Mouse (Mus musculus) cerebellum, adult 9-11 months (tissue): ENCODE results near the gene Hdac11.

Source experiments
- DNase-seq: peaks from one replicate; pipeline ENCODE4 v3.0.0; 2022

The Hdac11 gene

GRCm38 (mm10) chr6:91139846-91140245 is 16.6 kb upstream of the Hdac11 start:
- peak; percentile 68 for DNase-seq

- no peak for DNase-seq
Observed at GRCm38 (mm10) chr6:91145056-91145455, 11.4 kb upstream of the Hdac11 start.

- peak; percentile 16 for DNase-seq
Observed at GRCm38 (mm10) chr6:91145572-91145971, 10.9 kb upstream of the Hdac11 start.

DNA sequence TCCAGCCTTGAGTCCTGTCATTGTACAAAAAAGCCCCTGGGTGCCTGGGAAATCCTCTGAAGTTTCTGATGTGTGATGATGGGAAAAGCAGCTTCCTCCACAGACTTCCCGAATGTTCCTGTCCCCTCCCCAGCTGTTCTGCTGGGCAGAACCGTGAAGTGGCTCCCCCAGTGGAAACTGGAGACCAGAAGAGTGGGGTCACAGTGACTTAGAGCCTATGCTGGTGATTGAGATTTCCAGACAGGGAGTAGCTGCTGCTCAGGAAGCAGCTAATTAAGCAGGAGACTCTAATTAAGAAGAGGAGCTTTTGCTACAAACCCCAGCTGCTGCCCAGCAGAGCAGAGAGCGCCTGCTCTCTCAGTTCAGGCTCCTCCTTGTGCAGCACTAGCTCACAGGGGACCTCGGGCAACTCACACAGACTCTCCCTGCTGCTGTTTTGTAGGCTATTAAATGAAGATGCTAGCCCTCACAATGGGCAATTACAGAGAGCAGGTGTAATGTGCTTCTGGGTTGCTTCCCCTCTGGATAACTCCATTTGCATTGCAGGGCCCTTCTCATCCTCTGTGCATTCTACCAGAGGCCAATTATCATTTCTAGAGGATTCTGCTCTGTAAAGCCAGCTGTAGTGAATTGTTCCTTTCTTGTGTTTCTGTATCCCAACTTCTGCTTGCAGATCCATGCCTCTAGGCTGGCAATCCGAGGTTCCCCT is 9.9 kb upstream of the Hdac11 start:
- peak; percentile 46 for DNase-seq

DNA sequence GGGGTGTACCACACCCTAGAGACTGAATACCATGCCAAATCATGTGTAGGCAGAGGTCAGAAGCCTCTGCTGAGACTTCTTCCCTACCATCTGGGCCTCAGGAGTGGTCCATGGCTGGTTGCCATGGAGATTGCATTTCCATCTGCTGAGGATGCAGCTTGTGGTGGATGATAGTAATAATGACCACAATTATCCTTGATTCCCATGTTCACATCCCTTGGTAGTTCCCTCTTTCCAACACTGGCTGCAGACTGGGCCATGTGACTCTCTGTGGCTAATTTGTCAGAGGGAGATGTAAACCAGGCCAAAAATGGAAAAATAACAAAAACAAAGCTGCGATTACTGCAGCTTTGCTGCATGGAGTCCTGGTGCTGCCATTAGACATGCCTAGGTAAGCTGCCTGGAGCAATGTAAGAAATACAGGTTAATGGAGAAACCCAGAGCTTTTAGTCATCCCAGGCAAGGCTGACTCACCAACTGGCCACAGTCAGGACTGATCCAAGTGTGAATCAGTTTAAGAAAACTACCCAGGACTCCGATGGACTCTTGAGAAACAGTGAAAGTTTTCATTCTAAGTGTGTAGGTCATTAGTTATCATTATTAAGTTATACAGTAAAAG is 9.2 kb upstream of the Hdac11 start:
- DNase-seq: peak; percentile 87

GRCm38 (mm10) chr6:91152892-91153548 is 3.4 kb upstream of the Hdac11 start:
- peak; percentile 25 for DNase-seq

GRCm38 (mm10) chr6:91153549-91154064 is 2.9 kb upstream of the Hdac11 start:
- DNase-seq: peak; percentile 76

DNA sequence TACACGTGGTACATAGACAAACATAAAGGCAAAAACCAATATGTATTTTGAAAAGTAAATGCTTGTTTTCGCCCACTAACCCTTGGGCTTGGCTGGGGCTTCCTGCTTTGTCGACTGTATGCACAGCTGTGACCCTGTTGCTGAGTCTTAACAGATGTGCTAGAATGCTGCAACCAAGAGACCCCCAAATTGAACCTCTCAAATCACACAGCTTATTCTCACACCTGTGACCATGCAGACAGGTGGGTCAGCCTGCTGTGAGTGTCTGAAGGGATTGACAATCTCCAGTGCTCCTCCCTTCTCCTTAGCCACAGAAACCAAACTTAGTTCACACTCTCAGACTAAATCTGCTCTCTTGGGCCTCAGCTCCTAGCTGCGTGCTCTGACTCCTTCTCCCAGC is 1.8 kb upstream of the Hdac11 start:
- no peak for DNase-seq

DNA sequence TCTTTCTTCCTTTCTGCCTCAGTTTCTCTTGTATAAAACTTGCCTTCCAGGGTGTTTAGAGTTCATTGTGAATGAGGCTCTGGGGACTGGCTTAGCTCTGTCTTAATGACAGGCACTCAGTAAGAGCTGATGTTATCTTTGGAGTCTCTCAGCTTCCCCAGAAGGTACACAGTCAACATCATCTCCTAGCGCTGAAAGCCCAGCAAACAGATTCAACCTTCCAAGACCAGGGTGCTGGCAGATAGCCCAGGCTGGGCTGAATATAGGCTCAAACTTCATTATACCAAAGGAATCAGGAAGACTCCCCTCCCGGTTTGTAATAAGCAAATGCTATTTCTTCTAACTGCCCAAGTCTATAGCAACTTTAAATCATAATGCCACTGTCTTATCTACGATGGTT is 1.2 kb upstream of the Hdac11 start:
- no peak for DNase-seq

DNA sequence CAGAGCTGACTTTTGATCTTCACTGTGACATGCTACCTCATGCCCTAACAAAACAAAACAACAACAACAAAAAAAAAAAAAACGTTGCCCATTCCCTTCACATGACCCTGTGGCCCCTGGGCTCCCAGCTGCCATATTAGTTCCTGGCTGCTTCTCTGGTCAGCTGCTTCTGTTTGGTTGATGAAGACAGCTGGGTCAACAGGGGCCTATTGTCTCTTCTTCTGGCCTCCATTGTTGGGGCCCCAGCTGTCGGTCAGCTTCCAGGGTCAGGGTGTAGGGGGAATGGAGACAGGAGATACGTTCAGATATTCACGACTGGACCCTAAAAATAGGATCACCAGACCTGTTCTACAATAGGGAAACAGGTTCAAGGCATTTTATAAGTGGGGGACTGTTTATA is 403 bp upstream of the Hdac11 start:
- DNase-seq: peak; percentile 70

DNA sequence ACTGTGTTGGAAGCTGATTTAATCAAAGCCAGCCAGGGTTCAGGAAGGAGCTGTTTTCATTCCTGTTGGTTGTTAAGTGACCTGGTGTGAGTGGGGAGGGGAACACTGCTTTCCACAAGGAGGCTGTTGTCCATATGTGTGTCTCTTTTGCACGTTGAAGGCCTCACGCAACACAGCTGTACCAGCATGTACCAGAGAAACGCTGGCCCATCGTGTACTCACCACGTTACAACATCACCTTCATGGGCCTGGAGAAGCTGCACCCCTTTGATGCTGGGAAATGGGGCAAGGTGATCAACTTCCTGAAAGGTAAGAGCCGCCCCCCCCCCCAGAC is 739 bp downstream of the Hdac11 start:
- no peak for DNase-seq

DNA sequence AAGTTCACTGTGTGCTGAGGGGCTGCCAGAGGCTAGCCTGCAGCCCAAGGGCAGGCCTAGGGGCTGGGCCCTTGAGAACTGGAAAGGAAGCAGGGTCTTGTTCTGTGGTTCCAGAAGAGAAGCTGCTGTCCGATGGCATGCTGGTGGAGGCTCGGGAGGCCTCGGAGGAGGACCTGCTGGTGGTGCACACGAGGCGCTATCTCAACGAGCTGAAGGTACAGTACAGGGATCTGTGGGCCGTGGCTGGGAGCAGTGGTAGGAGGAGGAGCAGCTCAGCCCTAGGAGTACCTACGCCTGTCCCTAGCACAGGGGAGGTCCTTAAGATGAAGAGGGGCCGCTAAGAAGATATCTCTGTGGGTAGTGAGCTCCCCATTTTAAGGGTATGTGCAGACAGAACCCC is 2.6 kb downstream of the Hdac11 start:
- DNase-seq: peak; percentile 53

- DNase-seq: peak; percentile 98
Observed at GRCm38 (mm10) chr6:91160399-91160798, 3.9 kb downstream of the Hdac11 start.

DNA sequence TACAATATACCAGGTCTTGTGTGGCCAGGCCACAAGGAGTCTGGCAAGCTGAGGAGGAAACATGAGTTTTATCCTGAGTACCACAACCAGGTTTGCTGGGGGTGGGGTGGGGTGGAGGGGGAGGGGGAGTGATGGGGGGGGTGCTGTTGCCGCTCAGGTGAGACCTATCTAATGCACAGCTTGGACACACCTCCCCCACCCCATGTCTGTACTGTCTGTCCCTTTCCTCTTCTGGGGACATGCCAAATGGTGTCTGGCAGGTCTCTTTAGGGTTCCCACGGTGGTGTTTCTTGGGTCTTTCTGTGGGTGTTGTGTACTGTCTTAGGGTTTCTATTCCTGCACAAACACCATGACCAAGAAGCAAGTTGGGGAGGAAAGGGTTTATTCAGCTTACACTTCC is 4.5 kb downstream of the Hdac11 start:
- DNase-seq: peak; percentile 75

- peak; percentile 71 for DNase-seq
Observed at GRCm38 (mm10) chr6:91161506-91162235, 5.2 kb downstream of the Hdac11 start.

GRCm38 (mm10) chr6:91162314-91162713 is 5.8 kb downstream of the Hdac11 start:
- DNase-seq: peak; percentile 54

DNA sequence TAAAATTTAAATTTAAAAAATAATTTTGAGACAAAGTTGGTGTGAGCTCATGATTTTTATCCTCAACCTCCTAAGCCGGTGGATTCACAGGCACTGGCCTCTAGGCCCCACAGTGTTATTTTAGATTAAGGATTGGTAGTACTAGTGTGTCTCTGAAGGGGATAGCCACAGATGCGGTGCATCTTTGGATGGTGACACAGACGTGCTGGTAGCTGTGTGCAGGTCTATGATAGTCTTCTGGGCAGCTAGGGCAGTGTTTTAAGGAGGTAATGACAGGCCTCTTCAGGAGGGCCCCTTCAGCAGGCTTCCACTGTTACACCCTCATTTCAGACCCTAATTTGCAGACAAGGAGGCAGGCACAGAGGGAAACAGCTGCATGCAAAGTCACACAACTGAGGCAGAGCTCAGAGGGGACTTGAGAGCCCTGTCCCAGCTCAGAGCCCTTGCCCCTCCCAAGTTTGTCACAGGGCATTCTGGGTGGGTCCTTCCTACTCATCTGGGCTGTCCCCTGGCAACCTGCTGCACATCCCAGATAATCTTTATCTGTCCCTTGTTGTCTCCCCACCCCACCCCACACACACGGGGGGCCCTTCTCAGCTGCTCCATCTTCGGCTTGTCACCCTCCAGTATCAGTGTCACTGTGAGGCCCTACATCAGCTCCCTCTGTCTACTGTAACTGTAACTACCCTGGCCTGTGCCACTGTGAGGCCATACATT is 6.9 kb downstream of the Hdac11 start:
- DNase-seq: no peak

DNA sequence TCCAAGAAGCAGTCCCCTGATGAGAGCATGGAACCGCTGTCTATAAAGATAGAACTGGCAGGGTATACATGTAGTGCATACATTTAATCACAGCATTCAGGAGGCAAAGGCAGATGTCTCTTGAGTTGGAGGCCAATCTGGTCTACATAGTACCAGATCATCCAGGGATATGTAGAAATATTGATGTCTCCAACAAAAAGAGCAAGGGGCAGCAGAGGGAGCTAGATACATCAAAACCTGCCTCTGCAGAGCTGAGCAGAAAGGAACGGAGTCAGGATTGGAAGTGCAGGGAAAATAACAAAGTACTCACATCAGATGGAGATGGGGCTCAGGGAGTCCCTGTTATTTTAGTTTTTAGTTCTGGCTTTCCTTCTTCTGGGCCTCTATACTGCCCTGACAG is 8.1 kb downstream of the Hdac11 start:
- no peak for DNase-seq

GRCm38 (mm10) chr6:91165210-91165609 is 8.7 kb downstream of the Hdac11 start:
- DNase-seq: peak; percentile 78

DNA sequence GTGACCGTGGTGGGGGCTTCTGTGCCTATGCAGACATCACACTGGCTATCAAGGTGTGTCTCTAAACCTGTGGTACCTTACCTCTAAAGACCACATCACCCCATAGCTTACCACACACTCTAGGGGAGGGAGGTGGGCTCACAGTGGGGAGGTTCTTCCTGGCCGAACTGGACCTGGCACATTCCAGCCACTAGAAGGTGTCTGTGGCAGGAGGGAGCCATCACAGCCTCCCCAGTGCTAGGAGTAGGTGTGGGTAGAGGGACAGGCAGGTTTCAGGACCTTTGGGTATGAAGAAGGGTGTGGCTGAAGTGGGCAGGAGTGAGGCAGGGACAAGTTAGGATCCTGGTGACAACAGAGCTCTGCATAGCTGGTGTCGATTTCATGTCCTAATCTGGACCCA is 11.4 kb downstream of the Hdac11 start:
- DNase-seq: no peak

GRCm38 (mm10) chr6:91169129-91169528 is 12.7 kb downstream of the Hdac11 start:
- DNase-seq: no peak

DNA sequence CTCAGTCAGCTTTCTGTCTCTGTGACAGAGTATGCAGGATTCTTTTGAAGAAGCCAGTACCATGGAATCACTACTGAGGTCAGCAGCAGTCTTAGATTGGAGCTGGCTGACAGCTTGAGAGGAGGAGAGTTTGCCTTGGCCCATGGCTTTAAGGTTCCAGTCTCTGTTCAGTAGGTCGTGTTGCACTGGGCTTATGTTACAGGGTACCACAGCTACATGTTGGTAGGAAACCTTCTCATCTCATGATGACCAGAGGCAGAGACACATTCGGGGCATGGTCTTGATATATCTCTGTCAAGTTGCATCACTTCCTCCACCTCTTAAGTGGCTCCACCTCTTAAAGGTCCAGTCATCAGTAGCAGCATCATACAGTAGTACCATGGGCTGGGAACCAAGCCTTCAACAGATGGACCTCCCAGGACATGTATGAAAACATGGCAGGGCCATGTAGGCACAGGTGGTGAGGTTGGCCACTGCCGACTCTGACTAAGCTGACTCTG is 15.0 kb downstream of the Hdac11 start:
- DNase-seq: no peak

DNA sequence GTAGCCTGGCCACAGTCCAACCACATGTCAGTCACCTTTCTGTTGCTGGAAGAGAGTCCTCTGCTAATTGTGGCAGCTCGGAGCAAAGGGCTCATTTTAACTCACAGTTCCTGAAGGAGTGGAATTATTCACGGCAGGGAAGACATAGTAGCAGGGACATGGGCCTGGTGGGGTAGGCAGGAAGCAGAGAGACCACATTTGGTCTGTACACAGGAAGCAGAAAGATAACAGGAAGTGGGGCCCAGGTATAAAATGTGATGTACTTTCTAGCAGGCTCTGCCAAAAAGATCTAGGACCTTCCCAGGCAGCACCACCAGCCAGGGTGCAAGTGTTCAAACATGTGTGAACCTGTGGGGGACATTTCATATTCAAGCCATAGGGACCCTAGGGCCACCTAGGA is 15.9 kb downstream of the Hdac11 start:
- no peak for DNase-seq
